Mouse (Mus musculus) myocyte (in vitro differentiated cells): ENCODE data around the gene Pgs1.

Source experiments
- E2F4 ChIP-seq: IDR thresholded peaks from one replicate; pipeline ENCODE4 v1.6.1; 2011; ENCODE audit warnings: mild to moderate bottlenecking, control low read depth, moderate library complexity; ENCODE audit not compliant: insufficient read depth
- MYOD1 ChIP-seq, 3 experiments: IDR thresholded peaks; one replicate each; pipeline ENCODE4 v1.6.1; 2011; ENCODE audit warnings: control low read depth in 2 of 3, low read depth in 2 of 3, mild to moderate bottlenecking in 2 of 3, moderate library complexity in 1 of 3; ENCODE audit not compliant: insufficient read length in 2 of 3, control insufficient read depth in 1 of 3
- MYOG ChIP-seq, 3 experiments: IDR thresholded peaks; one replicate each; pipeline ENCODE4 v1.6.1; 2011; ENCODE audit warnings: control low read depth in 2 of 3, low read depth in 2 of 3, mild to moderate bottlenecking in 2 of 3; ENCODE audit not compliant: insufficient read length in 2 of 3, control insufficient read depth in 1 of 3, insufficient read depth in 1 of 3
- POLR2A ChIP-seq: IDR thresholded peaks from one replicate; pipeline ENCODE4 v1.6.1; 2011; ENCODE audit warnings: low read depth, mild to moderate bottlenecking, control low read depth, moderate library complexity; ENCODE audit not compliant: insufficient read length
- POLR2AphosphoS2 ChIP-seq: IDR thresholded peaks from one replicate; pipeline ENCODE4 v1.6.1; 2011; ENCODE audit warnings: low read depth, control low read depth; ENCODE audit not compliant: insufficient read length
- REST ChIP-seq: IDR thresholded peaks from one replicate; pipeline ENCODE4 v1.6.1; 2011; ENCODE audit warnings: mild to moderate bottlenecking, control low read depth, moderate library complexity; ENCODE audit not compliant: insufficient read depth, insufficient read length
- TCF12 ChIP-seq: IDR thresholded peaks from one replicate; pipeline ENCODE4 v1.6.1; 2011; ENCODE audit warnings: mild to moderate bottlenecking, control low read depth; ENCODE audit not compliant: poor library complexity, insufficient read depth, severe bottlenecking
- USF1 ChIP-seq: IDR thresholded peaks from one replicate; pipeline ENCODE4 v1.6.1; 2011; ENCODE audit warnings: low read depth, mild to moderate bottlenecking, control low read depth, moderate library complexity

DNA sequence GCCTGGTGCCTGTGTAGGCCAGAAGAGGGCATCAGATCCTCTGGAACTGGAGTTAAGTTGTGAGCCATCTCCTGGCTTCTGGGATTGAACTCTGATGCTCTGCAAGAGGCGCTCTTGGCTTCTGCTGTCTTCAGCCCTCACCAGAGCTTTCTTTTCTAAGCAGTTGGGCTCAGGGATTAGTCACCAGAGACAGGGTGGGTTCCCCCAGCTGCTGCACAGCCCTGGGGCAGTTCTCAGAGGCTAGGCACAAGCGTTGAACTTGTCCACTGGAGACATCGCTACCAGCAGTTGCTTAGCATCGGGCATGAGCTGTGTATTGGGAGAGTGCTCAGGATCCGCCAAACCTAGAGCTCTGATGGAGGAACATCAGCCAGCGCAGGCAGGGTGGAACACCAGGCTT is 43.1 kb downstream of the Pgs1 start:
- TF ChIP-seq POLR2A (no peak), USF1 (no peak), REST (no peak), MYOD1 (IDR thresholded peaks at IDR 0.05; ENCODE audit: control insufficient read depth in 1 of 3, insufficient read length in 2 of 3, low read depth in 2 of 3) (no peak), E2F4 (no peak), MYOG (IDR thresholded peaks at IDR 0.05; ENCODE audit: control insufficient read depth in 1 of 3, insufficient read depth in 1 of 3, insufficient read length in 2 of 3, low read depth in 2 of 3) (no peak), POLR2AphosphoS2 (no peak), TCF12 (no peak)
